Mouse (Mus musculus) stomach, embryonic 14.5 days (tissue): ENCODE measurements around the gene Dmkn. TPM values are rescaled to one million over a fixed set of nuclear protein-coding genes. Genes with fewer than 3 reads are reported as not detected.

Source experiments
- ATAC-seq: fragments of 200-750 bp; cut with Nextera tagmentation; 2 replicates; pipeline ENCODE4 v1.8.0; 2017; ENCODE audit warnings: low read depth, moderate TSS enrichment; ENCODE audit not compliant: insufficient number of reproducible peaks, insufficient read depth, low FRiP score
- H3K27ac ChIP-seq: fragments of 300-500 bp; sonication (generic); 2 replicates; pipeline ENCODE4 v1.5.1; 2014; ENCODE audit warnings: mild to moderate bottlenecking, low read length, moderate library complexity, mixed read lengths
- H3K27me3 ChIP-seq: fragments of 300-500 bp; sonication (generic); 2 replicates; pipeline ENCODE4 v1.6.1; 2014; ENCODE audit warnings: low read length, control low read depth, mixed read lengths; ENCODE audit not compliant: control insufficient read depth, insufficient read depth
- H3K36me3 ChIP-seq: fragments of 300-500 bp; sonication (generic); 2 replicates; pipeline ENCODE4 v1.6.1; 2014; ENCODE audit warnings: mild to moderate bottlenecking, control low read depth, low read length, moderate library complexity, mixed read lengths; ENCODE audit not compliant: control insufficient read depth, insufficient read depth
- H3K4me1 ChIP-seq: fragments of 300-500 bp; sonication (generic); 2 replicates; pipeline ENCODE4 v1.6.1; 2014; ENCODE audit warnings: low read length, control low read depth, mixed read lengths; ENCODE audit not compliant: control insufficient read depth, insufficient read depth
- H3K4me2 ChIP-seq: fragments of 300-500 bp; sonication (generic); replicated peaks from 2 replicates; pipeline ENCODE4 v1.6.1; 2014; ENCODE audit warnings: low read depth, low read length, control low read depth
- H3K4me3 ChIP-seq: fragments of 300-500 bp; sonication (generic); 2 replicates; pipeline ENCODE4 v1.5.1; 2014; ENCODE audit warnings: low read depth, low read length, control low read depth
- H3K9ac ChIP-seq: fragments of 300-500 bp; sonication (generic); replicated peaks from 2 replicates; pipeline ENCODE4 v1.6.1; 2014; ENCODE audit warnings: low read depth, mild to moderate bottlenecking, control low read depth, low read length, moderate library complexity, mixed read lengths
- H3K9me3 ChIP-seq: fragments of 300-500 bp; sonication (generic); 2 replicates; pipeline ENCODE4 v1.6.1; 2016; ENCODE audit warnings: low read depth, low read length, control low read depth; ENCODE audit not compliant: control insufficient read depth
- WGBS: fragments of 180-500 bp; shearing (Covaris S2); extraction: QIAGEN DNeasy Blood & Tissue Kit; methylation state at CpG from one replicate; pipeline ENCODE4 v1.1.7; 2014; 5-methylcytosine and 5-hydroxymethylcytosine counted together
- polyA plus RNA-seq: library from polyadenylated mRNA; unstranded; fragments of >200 nt; fragmentation: Nextera tagmentation; extraction: Ambion mirVana; gene quantifications from 2 replicates; pipeline ENCODE4 v1.2.1, GENCODE M21; 2014

Dmkn gene
- polyA plus RNA-seq, 1 experiment from 2014 or later, result 5.9 TPM

DNA sequence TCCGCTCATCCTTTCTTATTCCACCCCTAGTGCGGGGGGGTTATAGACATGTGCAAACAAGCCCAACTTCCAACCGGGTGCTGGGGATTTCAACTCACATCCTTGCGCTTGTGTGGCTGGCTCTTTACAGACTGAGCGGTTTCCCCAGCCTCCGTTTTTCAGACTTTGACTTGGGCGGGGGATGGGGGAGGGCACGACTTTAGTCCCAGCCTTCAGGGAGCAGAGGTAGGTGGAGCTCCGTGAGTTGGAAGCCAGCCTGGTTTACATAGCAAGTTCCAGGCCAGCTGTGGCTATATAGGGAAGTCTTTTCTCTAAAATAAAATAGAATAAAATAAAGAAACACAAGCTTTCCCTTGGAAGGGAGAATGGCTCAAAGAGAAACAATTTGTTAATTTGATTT is 28.4 kb downstream of the Dmkn start:
- no peaks in the 10 kb centered on the region; the same call in 1 of the 2 replicates for H3K4me1 ChIP-seq
- ATAC-seq, result 0 out of 2 replicates have a peak, but pooled peaks have one; percentile 56
- no peak overlapping the region for H3K4me2 ChIP-seq
- 20% methylated on average over 9 of the region's 9 CpGs for WGBS
- H3K4me3 ChIP-seq, result no peak overlapping the region
- no peaks in the 10 kb centered on the region for H3K27me3 ChIP-seq
- no peak overlapping the region for H3K27ac ChIP-seq
- H3K36me3 ChIP-seq, result no peaks in the 10 kb centered on the region
- no peak overlapping the region for H3K9ac ChIP-seq
- no peaks in the 10 kb centered on the region for H3K9me3 ChIP-seq

DNA sequence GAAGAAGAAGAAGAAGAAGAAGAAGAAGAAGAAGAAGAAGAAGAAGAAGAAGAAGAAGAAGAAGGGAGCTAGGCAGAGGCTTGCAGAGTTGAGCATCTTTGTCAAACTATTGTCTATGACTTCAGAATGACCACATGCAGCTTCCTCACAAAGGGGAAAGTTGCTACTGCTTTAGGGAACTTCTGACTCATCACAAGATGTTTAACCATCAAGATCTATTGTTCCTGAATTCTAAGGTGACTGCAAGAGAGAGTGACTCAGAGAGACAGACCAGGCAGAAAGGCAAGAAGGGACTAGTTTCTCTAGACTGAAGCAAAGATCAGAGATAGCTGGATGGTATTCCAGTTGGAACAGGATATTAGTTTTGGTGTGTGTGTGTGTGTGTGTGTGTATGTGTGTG is 31.4 kb downstream of the Dmkn start:
- H3K36me3 ChIP-seq, result no peaks in the 10 kb centered on the region
- H3K27ac ChIP-seq, result no peak overlapping the region
- H3K27me3 ChIP-seq, result no peaks in the 10 kb centered on the region
- peaks cover 2% of the 10 kb centered on the region; the same call in 1 of the 2 replicates for H3K9me3 ChIP-seq
- no peak overlapping the region for H3K4me3 ChIP-seq
- no peak overlapping the region for H3K4me2 ChIP-seq
- H3K4me1 ChIP-seq, result no peaks in the 10 kb centered on the region; the same call in 1 of the 2 replicates
- H3K9ac ChIP-seq, result no peak overlapping the region
- ATAC-seq, result no peak

DNA sequence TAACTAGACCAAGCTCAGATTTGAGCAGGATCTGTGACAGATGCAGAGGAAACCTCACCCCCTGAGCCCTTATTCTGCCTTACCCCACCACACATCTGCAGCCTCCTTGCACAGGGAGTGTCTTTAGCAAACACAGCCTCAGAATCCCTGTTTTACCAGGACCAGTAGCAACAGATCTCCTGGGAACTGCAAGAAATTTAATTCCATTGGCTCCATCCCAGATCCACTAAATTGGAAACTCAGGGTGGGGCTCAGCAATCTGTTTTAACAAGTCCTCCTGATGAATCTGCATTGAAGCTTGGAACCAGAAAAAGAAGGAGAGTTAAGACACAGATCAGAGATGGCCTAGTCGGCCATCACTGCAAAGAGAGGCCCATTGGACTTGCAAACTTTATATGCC is 33.2 kb downstream of the Dmkn start:
- Histone ChIP-seq H3K27ac (no peak overlapping the region), H3K4me1 (no peaks in the 10 kb centered on the region; the same call in 1 of the 2 replicates), H3K4me2 (no peak overlapping the region), H3K9ac (no peak overlapping the region), H3K27me3 (no peaks in the 10 kb centered on the region), H3K9me3 (peaks cover 7% of the 10 kb centered on the region; the same call in 1 of the 2 replicates), H3K36me3 (no peaks in the 10 kb centered on the region), H3K4me3 (no peak overlapping the region)
- no peak for ATAC-seq
- 77% methylated on average over 1 of the region's 1 CpGs for WGBS

DNA sequence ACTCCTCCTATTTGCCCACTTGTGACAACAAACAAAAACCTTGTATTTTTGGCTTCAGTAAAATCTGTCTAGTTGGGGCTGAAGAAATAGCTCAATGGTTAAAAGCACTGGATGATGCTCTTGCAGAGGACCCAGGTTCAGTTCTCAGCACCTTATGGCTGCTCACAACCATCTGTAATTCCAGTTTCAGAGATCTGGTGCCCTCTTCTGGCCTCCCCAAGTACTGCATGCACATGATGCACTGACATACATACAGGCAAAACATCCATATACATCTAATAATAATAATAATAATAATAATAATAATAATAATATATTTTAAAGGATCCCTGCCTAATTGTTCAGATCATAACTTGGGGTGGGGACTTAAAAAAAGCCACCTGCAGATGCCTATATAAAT is 37.1 kb downstream of the Dmkn start:
- no peak overlapping the region for H3K4me3 ChIP-seq
- no peaks in the 10 kb centered on the region for H3K27me3 ChIP-seq
- peaks cover 7% of the 10 kb centered on the region; the same call in 1 of the 2 replicates for H3K9me3 ChIP-seq
- no peaks in the 10 kb centered on the region for H3K4me1 ChIP-seq
- no peak overlapping the region for H3K4me2 ChIP-seq
- no peak for ATAC-seq
- H3K9ac ChIP-seq, result no peak overlapping the region
- H3K27ac ChIP-seq, result no peak overlapping the region
- no peaks in the 10 kb centered on the region for H3K36me3 ChIP-seq

DNA sequence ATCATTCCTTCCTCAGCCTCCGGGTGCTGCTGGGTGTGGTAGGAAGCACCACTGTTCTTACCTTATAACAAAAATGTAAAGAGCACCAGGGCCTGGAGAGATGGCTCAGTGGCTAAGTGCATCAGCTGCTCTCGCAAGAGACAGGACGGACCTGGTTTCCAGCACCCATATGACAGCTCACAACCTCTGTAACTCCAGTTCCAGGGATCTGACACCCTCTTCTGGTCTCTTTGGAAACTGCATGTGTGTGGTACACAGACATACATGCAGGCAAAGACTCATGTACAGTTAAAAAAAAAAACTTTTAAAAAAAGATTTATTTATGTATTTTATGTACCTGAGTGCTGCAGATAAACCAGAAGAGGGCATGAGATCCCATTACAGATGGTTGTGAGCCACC is 39.7 kb downstream of the Dmkn start:
- 92% methylated on average over 3 of the region's 3 CpGs for WGBS
- no peak for ATAC-seq
- no peak overlapping the region for H3K9ac ChIP-seq
- H3K9me3 ChIP-seq, result 0 out of 2 replicates have a peak, but pooled peaks cover 4% of the 10 kb centered on the region
- no peak overlapping the region for H3K4me3 ChIP-seq
- H3K27me3 ChIP-seq, result no peaks in the 10 kb centered on the region
- H3K4me1 ChIP-seq, result no peaks in the 10 kb centered on the region
- H3K36me3 ChIP-seq, result no peaks in the 10 kb centered on the region
- H3K4me2 ChIP-seq, result no peak overlapping the region
- H3K27ac ChIP-seq, result no peak overlapping the region

DNA sequence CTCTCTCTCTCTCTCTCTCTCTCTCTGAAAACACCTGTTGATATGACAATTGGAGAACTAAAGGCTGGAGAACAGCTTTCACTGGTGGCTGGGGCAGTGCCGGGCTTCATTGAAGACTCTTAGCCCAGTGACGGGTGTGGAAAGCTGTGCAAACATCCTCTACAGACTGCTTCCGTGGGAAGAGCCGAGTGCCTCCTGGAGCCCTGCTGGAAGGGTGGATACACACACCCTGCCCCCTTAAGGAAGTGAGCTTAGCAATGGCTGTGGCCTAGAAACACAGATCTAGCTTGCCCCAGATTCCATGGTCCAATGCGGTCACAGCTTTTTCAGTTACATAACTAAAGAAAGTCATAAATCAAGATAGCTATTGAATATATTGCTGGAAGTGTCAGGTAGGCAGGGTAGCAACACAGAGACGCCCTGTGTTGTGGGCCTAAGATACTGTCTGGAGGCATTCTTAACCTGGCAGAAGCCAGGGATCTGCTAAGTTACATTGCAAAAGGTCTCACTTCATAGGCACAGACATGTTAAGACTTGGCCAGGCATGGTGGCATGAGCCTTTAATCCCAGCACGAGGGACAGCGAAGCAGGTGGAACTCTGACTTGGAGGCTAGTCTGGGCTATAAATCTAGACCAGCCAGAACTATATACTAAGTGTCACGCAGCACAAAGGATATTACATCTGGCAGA is 40.6 kb downstream of the Dmkn start:
- 63% methylated on average over 9 of the region's 9 CpGs for WGBS
- Histone ChIP-seq H3K27me3 (no peaks in the 10 kb centered on the region), H3K27ac (peak overlapping the region; percentile 67; the same call in 1 of the 2 replicates), H3K4me3 (no peak overlapping the region), H3K9ac (no peak overlapping the region), H3K4me1 (no peaks in the 10 kb centered on the region), H3K9me3 (0 out of 2 replicates have a peak, but pooled peaks cover 4% of the 10 kb centered on the region), H3K4me2 (no peak overlapping the region), H3K36me3 (no peaks in the 10 kb centered on the region)
- peak; percentile 86 for ATAC-seq

DNA sequence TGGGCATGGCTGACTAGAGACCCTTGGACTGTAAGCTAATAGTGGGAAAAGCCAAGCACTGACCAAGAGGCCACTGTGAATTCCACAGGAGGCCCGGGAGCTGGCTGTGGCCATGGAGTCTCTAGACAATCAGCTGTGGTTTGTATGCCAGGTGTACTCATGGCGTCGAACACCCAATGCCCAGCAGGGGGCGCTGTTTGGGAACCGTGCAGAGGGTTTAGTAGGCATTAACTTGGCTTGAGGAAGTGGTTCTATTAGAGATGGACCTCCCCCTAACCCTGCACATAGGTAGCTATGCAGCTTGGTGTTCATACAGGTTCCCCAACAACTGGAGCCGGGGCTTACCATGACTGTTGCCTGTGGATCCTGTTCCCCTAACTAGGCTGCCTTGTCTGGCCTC is 42.4 kb downstream of the Dmkn start:
- no peak overlapping the region for H3K27ac ChIP-seq
- H3K9me3 ChIP-seq, result no peaks in the 10 kb centered on the region
- WGBS, result 48% methylated on average over 6 of the region's 6 CpGs
- H3K27me3 ChIP-seq, result no peaks in the 10 kb centered on the region
- no peak overlapping the region for H3K4me2 ChIP-seq
- H3K4me3 ChIP-seq, result no peak overlapping the region
- H3K4me1 ChIP-seq, result no peaks in the 10 kb centered on the region
- ATAC-seq, result no peak
- H3K9ac ChIP-seq, result no peak overlapping the region
- H3K36me3 ChIP-seq, result no peaks in the 10 kb centered on the region

DNA sequence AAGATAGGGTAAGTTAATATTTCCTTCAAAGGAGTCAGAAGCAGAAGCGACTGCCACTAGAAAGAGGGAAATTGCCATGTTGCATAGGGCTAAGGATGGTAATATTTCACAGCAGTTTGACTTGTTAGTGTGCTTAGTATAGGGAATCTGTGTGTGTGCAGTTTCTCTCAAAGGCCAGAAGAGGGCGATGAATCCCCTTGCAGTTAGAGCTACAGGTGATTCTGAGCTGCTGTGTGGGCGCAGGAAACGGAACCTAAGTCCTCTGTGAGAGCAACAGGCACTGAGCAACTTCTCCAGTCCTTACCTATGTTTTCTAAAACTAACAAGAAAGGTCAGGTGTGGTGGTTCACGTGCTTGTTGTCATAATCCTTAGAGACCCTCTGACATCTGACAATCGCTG is 46.8 kb downstream of the Dmkn start:
- no peak overlapping the region for H3K27ac ChIP-seq
- H3K9me3 ChIP-seq, result no peaks in the 10 kb centered on the region
- H3K4me2 ChIP-seq, result no peak overlapping the region
- 58% methylated on average over 6 of the region's 6 CpGs for WGBS
- 0 out of 2 replicates have a peak, but pooled peaks cover 5% of the 10 kb centered on the region for H3K4me1 ChIP-seq
- H3K9ac ChIP-seq, result no peak overlapping the region
- no peak overlapping the region for H3K4me3 ChIP-seq
- no peaks in the 10 kb centered on the region for H3K36me3 ChIP-seq
- H3K27me3 ChIP-seq, result no peaks in the 10 kb centered on the region
- ATAC-seq, result no peak
